Mouse (Mus musculus): ENCODE measurements around the gene Samd4b.

Samd4b gene

GRCm38 (mm10) chr7:28356981-28357380 is 241.0 kb downstream of the Samd4b start:
- CTCF ChIA-PET, result interaction anchor here in 3 of 4 experiments (0.7 to 4.0 kb wide), 8 partner anchors 12 to 243 kb away, joined by 3 to 22 read pairs (median 4); partner anchors contain the start of gene Zfp36 (in 1 of the 3)
- POLR2A ChIA-PET, result interaction anchor here (0.6 to 50.6 kb wide), 26 partner anchors 3 to 1156 kb away, joined by 3 to 1116 read pairs (median 6); partner anchors contain the start of genes Med29 (in 4 of the 4), Paf1 (in 4 of the 4), Supt5 (in 2 of the 4) and Fbl (in 1 of the 4)

DNA sequence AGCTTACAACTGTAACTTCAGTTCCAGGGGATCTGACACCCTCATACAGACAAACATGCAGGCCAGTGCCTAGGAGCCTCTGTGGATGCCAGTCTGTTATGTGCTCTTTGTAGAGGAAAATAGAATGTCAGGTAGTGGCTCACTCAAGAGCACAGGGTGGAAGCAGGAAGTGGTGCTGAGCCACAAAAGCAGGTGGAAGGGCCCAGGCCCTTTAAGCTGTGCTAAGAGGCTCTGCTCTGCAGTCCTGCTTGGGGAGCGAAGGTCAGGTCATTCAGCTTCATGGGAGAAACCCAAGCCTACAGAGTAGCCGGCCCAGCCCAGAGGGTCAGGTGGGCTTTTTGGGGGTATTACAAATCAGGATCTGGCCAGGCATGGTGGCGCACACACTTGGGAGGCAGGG is 242.7 kb downstream of the Samd4b start:
- ChIA-PET CTCF (interaction anchor here in 1 of 4 experiments (1.8 to 1.9 kb wide), 2 partner anchors 14 to 15 kb away, joined by 3 to 4 read pairs; no protein-coding TSS in a partner anchor), POLR2A (interaction anchor here in 2 of 4 experiments (1.0 to 50.6 kb wide), 12 partner anchors 4 to 304 kb away, joined by 3 to 1116 read pairs (median 80); partner anchors contain the start of genes Med29 (in 2 of the 2), Paf1 (in 2 of the 2), Supt5 (in 2 of the 2) and Plekhg2 (in 1 of the 2))

DNA sequence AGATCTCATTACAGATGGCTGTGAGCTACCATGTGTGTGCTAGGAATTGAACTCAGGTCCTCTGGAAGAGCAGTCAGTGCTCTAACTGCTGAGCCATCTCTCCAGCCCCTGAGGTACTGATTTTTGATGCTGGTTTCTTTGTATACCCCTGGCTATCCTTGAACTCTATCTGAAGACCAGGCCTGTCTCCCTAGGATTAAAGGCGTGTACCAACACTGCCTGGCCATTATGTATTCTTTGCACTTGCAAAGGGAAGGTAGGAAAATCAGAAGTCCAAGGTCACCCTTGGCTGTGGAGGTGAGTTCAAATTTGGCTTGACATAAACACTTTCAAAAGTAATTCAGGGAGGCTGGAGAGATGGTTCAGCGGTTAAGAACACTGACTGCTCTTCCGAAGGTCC is 243.3 kb downstream of the Samd4b start:
- CTCF ChIA-PET, result interaction anchor here in 2 of 4 experiments (0.7 to 1.9 kb wide), 5 partner anchors 10 to 15 kb away, joined by 3 to 5 read pairs (median 3); no protein-coding TSS in a partner anchor
- POLR2A ChIA-PET, result interaction anchor here in 3 of 4 experiments (1.0 to 50.6 kb wide), 18 partner anchors 5 to 303 kb away, joined by 3 to 1116 read pairs (median 8); partner anchors contain the start of genes Med29 (in 3 of the 3), Paf1 (in 3 of the 3), Supt5 (in 2 of the 3) and Pak4 (in 1 of the 3)

DNA sequence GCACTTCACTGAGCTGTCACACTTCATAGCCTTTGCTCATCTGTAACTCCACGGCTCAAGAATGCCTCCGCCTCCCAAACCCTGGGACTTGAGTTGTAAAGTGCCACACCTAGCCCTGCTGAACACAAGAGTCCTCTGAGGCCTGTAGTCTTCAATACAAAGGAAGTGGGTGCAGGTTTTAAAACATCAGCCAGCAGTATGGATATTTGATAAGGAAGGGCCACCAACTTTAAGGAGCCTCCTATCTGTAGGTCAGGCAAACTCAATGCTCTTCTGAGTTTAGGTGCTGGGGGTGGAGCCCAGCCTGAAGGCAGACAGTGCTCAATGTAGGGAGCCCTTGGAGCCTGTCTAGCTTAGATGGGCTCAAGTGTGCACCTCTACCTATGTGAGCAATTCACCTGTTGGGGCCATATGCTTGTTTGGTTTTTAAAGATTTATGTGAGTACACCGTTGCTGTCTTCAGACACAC is 243.8 kb downstream of the Samd4b start:
- ChIA-PET CTCF (interaction anchor here in 2 of 4 experiments (0.7 to 1.9 kb wide), 5 partner anchors 9 to 15 kb away, joined by 3 to 5 read pairs (median 3); no protein-coding TSS in a partner anchor), POLR2A (interaction anchor here in 3 of 4 experiments (1.0 to 50.6 kb wide), 20 partner anchors 5 to 303 kb away, joined by 3 to 1116 read pairs (median 22); partner anchors contain the start of genes Med29 (in 3 of the 3), Paf1 (in 3 of the 3), Supt5 (in 3 of the 3) and Pak4 (in 1 of the 3))

GRCm38 (mm10) chr7:28353267-28353666 is 244.7 kb downstream of the Samd4b start:
- CTCF ChIA-PET, result interaction anchor here in 2 of 4 experiments (1.5 to 2.5 kb wide), 4 partner anchors 8 to 54 kb away, joined by 3 to 5 read pairs (median 4); no protein-coding TSS in a partner anchor
- POLR2A ChIA-PET, result interaction anchor here (0.5 to 50.6 kb wide), 29 partner anchors 6 to 1046 kb away, joined by 3 to 1116 read pairs (median 6); partner anchors contain the start of genes Med29 (in 3 of the 4), Paf1 (in 3 of the 4), Supt5 (in 3 of the 4) and Eid2b (in 1 of the 4)

DNA sequence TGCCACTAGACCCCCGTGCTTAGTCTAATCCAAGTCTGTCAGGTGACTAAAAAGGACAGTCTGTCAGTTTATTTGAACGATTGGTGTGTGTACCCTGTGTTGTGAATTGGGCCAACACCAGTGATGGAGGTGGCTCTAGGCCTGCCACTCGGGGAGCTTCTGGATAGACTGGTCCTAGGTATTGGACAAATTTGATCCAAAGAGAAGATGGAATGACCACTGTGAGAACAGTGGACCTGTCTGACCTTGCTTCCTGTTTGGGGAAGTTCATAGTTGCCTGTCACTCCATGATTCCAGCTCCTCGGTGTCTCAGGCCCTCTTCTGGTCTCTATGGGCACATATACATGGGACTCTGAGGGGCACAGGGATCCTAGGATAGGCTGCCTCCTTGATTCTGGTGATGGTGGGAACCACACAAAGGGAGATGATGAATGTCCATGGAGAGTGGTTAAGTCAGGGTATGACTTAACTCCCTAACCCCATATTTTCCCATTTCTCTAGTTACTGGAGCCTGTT is 246.2 kb downstream of the Samd4b start:
- ChIA-PET POLR2A (interaction anchor here (0.5 to 50.6 kb wide), 68 partner anchors 8 to 844 kb away, joined by 3 to 1116 read pairs (median 8); partner anchors contain the start of genes Supt5 (in 4 of the 4), Med29 (in 3 of the 4), Paf1 (in 3 of the 4) and Selenov (in 3 of the 4)), CTCF (interaction anchor here in 1 of 4 experiments (1.0 to 3.7 kb wide), 4 partner anchors 13 to 176 kb away, joined by 3 to 29 read pairs (median 4); partner anchors contain the start of gene Supt5)

DNA sequence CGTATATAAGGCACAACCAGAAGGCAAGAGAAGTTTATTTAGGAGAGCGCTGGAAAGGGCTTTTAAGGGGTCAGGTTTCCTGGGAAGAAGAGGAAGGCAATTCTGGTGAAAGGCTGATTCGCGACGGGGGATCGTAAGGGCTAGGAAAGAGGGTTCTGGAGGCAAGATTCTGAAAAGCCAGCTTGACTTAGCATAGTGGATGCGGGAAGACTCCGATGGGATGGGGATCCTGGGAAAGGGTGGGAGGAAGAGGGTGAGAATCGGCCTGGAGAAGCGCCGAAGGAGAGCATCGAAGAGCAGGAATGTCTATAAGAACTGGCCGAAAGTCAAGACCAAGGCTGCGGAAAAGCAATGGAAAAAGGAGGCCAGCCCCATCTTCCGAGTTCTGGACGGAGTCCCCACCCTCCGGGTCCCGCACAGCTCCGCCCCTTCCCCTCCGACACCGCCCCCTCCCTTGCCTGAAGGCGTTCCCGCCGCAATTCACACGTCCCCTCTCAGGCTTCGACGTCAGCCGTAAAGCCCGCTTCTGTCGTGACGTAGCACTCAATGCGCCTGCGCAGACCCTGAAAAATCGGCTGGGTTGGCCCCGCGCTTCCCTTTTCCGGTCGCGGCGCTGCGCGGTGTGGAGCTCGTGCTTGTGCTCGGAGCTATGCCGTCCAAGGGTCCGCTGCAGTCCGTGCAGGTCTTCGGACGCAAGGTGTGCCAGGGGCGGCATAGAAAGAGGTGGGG is 247.6 kb downstream of the Samd4b start, which contains the start of gene Rps16:
Rps16 (plus strand) TSS at position 498 of the 729 bp plus-strand sequence.
- ChIA-PET POLR2A (interaction anchor here (0.5 to 50.6 kb wide), 160 partner anchors 8 to 1254 kb away, joined by 3 to 1116 read pairs (median 4); partner anchors contain the start of genes Supt5 (in 4 of the 4), Dll3 (in 3 of the 4), Dyrk1b (in 3 of the 4) and Eid2 (in 3 of the 4)), CTCF (interaction anchor here in 3 of 4 experiments (0.6 to 3.7 kb wide), 18 partner anchors 8 to 1124 kb away, joined by 3 to 29 read pairs (median 4); partner anchors contain the start of genes Med29 (in 1 of the 3), Paf1 (in 1 of the 3), Plekhg2 (in 1 of the 3) and Selenov (in 1 of the 3))
